Mouse (Mus musculus) gastrocnemius, postnatal 25 days (tissue): ENCODE measurements around the gene Slc4a1. TPM values are rescaled to one million over a fixed set of nuclear protein-coding genes. Genes with fewer than 3 reads are reported as not detected.
"Not testable (repeated sequence)": the region's sequence is repeated elsewhere in the genome, so short reads cannot be mapped to it uniquely, and the experiment has no call there.

ENCODE experiments used
- DNase-seq: peaks from one replicate; pipeline ENCODE4 v3.0.0; 2022
- total RNA-seq, 2 experiments: library from RNA; stranded (reverse); gene quantifications; 1 replicate in 1 of 2; 2 replicates in 1 of 2; pipeline ENCODE4 v1.2.3; 2021

Gene Slc4a1
- total RNA-seq, 2 experiments from 2014 or later, result 0.08 to 0.56 TPM

DNA sequence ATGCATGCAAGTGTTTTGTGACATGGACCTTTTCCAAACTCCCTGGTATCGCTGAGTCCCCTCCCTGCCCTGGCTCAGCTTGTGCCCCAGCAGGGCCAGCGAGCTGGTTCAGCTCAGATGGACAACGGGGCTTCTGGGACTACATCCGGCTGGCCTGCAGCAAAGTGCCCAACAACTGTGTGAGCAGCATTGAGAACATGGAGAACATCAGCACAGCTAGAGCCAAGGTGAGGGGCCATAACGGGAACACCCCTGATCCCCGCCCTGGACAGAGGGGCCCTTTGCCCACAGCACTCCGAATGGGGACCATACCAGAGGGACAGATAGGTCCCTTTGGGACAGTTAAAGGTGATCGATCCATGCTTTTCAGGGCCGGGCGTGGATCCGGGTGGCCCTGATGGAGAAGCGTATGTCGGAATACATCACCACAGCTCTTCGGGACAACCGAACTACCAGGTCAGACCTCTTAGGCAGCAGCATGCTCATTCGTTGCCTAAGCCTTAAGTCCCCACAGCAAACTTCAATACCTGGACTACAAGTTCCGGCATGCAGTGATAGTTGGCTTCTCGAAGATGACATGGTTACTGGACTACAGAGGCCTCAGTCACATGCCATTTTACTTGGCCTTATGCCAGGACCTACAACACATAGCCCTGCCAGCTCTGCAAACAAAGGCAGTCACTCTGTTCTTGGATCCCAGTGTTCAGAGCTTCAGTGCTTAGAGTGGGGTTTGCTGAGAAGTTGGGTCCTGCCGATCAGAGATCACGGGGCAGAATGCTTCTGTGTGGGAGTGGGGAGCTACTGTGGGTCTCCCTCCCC is 32.2 kb upstream of the Slc4a1 start:
- DNase-seq, result no peak

- no peak for DNase-seq
These were observed 30.7 kb upstream of the Slc4a1 start for GRCm38 (mm10) chr11:102396671-102397141.

DNA sequence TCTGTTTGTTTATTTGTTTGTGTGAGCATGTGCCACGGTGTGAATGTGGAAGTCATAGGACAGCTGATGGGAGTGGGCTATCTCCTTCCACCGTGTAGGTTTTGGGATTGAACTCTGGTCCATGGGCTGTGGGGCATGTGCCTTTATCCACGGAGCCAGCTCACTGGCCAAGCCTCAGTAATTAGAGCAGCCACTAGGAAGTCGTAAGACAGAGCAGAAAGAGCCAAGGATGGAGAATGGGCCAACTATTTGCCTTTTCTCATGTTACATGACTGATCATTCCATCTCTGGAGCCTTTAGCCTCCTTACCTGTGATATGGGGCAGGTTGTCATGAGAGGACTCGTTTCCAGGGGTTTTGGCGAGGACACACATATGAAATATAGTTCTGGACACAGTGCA is 30.3 kb upstream of the Slc4a1 start:
- no peak for DNase-seq

DNA sequence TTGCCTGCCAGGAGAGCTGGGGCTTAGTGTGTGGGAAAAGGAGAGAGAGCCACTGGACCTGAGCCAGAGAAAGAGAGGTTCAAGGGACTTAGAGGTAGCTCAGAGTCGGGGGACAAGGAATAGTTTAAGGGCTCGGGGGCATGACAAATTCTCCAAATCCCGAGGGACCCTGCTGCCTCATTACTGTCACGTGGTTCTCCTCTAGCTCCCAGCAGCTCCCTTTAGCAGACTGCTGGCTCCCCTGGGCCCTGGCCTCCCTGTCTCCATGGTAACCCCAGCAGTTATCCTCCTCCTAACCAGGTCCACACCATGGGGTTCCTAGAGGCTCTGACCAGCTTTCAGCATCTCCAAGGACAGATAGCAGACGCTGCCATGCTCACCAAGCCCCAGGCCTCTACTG is 29.2 kb upstream of the Slc4a1 start:
- no peak for DNase-seq

GRCm38 (mm10) chr11:102394421-102395124 is 28.6 kb upstream of the Slc4a1 start:
- no peak for DNase-seq

DNA sequence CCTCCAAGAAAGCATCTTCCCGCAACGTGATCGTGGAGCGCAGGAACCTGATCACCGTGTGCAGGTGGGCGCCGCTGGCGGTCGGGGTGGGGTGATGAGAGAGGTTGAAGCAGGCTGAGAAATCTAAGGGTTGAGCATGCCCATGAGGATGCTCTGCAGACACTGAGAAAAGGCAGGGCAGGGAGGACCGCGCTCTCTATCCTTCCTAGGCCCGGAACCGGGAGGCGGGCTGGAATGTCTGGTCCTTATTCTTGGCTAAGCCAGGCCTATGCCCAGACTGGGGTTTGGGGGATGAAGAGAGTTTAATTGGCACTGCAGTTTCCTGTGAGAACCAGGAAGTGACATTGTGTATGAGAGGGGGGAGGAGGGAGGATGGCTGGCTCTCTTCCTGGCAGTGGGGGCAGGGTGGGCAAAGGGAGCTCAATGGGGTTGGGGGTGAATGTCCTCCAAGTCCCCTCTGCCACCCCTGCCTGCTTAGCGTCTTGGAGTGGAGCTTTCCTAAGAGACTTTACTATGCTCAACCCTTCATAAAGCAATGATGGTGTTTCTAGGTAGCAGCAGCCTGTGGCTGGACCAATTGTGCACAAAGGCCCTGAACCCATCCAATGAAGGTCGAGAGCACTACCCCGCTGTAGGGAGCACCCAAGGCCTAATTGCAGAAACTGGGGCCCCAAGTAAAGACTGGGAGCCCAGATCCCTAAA is 27.9 kb upstream of the Slc4a1 start:
- DNase-seq, result no peak

DNA sequence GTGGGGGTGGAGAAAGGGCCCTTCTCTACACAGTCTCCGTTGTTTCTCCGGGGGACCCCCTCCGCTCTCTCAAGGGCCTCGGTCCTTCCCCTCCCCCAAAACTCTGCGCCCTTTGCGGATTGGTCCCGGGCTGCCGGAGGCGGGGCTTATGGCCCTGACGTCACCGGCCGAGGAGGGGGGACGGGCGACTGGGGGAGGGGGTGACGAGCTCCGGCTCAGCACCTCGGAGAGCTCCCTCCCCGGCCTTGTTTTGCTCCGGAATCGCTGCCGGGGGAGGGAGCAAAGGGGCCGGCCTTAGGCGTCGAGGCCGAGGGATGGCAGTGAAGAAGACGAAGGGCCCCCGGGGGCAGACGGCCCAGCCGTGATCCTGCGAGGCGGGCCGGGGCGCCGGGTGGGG is 27.2 kb upstream of the Slc4a1 start, which contains the start of gene Rundc3a:
Rundc3a (plus strand) TSS at position 166 of the 397 bp plus-strand sequence.
- peak; percentile 72 for DNase-seq

- DNase-seq, result no peak
These were observed 26.6 kb upstream of the Slc4a1 start for GRCm38 (mm10) chr11:102392441-102393237.

DNA sequence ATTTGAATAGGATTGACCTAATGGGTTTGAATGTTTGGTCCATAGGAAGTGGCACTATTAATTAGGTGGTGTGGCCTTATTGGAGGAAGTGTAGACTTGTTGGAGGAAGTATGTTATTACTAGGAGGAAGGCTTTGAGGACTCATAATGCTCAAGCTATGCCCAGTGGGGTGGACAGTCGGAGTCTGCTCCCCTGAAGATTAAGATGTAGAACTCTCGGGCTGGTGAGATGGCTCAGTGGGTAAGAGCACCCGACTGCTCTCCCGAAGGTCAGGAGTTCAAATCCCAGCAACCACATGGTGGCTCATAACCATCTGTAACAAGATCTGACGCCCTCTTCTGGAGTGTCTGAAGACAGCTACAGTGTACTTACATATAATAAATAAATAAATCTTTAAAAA is 23.4 kb upstream of the Slc4a1 start:
- DNase-seq, result not testable (repeated sequence)

DNA sequence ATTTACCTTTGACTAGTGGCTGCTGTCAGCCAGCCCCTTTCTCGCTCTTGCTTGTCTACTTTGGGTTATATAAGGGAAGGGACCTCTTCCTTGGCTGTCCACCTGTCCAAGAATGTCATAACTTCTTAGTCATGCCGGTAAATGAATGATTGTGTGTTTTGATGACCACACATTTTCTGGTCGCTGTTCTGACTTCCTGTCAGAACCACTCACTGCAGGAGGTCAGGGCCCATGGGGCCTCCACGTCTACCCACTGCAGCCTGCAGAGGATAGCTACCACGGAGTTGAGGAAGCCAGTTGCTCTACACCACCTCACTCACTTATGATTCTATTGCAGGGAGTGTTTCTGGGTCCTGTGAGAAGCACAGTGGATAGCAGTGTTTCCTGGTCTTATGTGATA is 20.1 kb upstream of the Slc4a1 start:
- DNase-seq, result no peak

DNA sequence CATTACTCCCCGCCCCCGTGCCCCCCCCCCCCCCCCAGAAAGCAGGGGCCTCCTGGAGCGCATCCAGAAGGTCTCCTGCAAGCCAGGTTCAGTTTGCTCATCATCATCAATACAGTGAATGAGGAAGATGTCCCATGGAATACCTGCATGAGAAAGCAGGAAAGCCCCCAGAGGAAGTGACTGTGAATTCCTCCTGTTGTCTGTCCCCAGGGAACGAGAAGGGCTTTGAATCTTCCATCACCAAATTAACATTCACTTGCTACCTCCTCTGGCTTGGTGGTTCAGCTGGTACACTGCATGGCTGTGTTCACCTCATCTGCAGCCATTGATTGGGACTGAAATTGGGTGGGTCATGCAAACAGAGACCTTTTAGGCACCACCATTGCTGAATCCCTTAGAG is 19.1 kb upstream of the Slc4a1 start:
- no peak for DNase-seq

DNA sequence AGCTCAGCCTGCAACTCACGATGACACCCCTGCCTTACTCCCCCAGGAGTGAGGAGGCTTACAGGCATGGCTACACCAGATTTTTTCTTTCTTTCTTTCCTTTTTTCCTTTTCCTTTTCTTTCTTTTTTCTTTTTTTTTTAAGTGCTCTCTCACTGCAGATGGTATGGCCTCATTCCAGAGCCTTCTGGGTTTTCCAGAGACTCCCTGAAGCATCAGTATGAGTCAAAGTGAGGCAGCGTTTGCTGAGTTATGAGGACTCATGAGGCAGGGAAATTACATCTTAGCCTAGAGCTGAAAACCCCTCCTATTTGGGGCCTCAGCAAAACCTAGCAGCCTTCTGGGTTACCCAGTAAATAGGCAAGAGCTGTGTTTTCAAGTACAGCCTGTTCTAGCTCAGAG is 18.4 kb upstream of the Slc4a1 start:
- DNase-seq, result no peak

DNA sequence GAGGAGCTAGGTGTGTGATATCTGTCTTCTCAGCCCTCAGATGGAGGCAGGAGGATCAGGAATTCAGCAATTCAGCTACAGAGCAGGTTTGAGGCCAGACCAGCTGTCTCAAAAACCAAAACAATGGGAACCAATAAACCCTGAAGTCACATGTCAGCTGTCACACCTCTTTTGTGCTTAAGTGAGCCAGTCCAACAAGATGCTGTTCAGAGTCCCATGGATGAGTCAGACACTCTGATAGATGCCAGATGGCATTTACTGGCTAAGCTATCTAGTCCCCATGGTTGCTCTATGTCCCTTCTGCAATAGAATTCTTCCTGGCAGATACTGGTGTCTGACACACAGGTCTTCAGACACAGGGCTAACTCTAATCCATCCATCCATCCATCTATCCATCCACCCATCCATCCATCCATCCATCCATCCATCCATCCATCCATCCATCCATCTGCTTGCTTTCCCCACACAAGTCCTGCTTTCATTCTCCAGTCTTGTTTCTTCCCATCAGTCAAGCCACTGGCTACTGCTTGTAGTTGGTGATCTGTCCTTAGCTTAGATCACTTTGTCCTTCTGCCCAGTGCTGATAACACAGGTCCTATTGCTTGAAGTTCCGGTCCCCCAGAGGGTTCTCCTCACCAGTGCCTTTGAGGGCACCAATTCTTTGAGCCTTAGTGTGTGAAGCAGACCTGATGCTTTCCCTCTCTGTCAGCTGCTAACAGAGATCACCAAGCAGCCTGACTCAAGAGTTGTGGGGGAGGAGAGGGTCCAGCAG is 17.5 kb upstream of the Slc4a1 start:
- no peak for DNase-seq

- DNase-seq, result no peak
These were observed 16.8 kb upstream of the Slc4a1 start for GRCm38 (mm10) chr11:102382794-102383193.

- DNase-seq, result no peak
These were observed 15.5 kb upstream of the Slc4a1 start for GRCm38 (mm10) chr11:102381341-102382100.

- DNase-seq, result no peak
These were observed 14.1 kb upstream of the Slc4a1 start for GRCm38 (mm10) chr11:102380091-102380490.

GRCm38 (mm10) chr11:102377186-102377585 is 11.2 kb upstream of the Slc4a1 start:
- DNase-seq, result no peak

DNA sequence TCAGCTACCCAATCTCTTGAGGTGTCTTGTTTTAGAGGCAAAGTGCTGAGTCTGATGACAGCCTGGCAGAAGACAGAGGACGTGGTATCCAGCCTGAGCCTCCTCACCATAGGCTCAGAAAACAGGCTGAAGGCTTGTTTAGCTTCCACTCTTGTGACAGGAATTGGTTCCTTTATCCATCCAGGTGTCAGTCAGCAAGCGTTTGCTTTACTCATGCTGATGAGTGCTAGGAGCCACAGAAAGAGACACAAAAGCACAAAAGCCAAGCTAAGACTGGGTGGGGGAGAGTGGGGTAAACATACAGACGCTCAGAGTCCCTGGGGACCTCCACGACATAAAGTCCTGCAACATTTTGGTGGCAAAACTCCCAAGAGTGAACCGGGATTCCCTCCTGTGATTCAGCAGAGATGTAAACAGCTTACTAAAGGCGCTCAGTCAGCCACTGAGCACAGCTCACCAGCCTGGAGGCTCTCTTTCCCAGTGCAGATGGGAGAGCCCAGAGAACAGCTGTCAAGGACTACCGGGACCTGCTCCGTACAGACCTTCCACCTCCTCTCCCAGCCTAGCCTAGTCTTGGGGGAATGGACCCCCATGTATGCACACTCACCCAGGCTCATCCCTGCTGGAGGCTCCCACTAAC is 10.3 kb upstream of the Slc4a1 start:
- DNase-seq, result no peak
